Mouse (Mus musculus) cortical plate, adult 2 months (tissue): ENCODE results near the gene Gnat2.

Source experiments
- CTCF ChIP-seq: fragments of 200-500 bp; IDR thresholded peaks from 2 replicates; pipeline ENCODE4 v1.5.1; 2011; ENCODE audit warnings: mild to moderate bottlenecking, control low read depth, low read length; ENCODE audit not compliant: insufficient read depth; ENCODE audit errors: extremely low read depth
- POLR2A ChIP-seq: fragments of 200-500 bp; IDR thresholded peaks from 2 replicates; pipeline ENCODE4 v1.6.1; 2011; ENCODE audit warnings: mild to moderate bottlenecking, low read length, control low read depth; ENCODE audit not compliant: insufficient read depth; ENCODE audit errors: extremely low read depth

DNA sequence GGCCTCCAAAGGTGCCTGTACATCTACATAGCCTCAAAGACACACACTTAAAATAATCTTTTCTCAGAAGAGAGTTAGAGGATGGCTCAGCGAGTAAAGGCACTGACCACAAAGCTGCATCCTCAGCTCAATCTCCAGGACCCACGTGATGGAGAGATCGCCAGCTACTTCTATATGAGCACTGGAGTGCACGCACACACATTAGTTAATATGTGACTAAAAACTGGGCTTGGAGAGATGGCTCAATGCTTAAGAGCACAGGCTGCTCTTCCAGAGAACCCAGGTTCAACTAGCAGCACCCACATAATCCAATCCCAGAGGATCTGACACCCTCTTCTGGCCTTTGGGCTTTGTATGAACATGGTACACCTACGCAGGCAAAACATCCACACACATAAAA is 38.6 kb downstream of the Gnat2 start:
- no peak for TF ChIP-seq CTCF
- no peak for TF ChIP-seq POLR2A
